Mouse (Mus musculus): ENCODE data around the gene Atp1a2.

The Atp1a2 gene

DNA sequence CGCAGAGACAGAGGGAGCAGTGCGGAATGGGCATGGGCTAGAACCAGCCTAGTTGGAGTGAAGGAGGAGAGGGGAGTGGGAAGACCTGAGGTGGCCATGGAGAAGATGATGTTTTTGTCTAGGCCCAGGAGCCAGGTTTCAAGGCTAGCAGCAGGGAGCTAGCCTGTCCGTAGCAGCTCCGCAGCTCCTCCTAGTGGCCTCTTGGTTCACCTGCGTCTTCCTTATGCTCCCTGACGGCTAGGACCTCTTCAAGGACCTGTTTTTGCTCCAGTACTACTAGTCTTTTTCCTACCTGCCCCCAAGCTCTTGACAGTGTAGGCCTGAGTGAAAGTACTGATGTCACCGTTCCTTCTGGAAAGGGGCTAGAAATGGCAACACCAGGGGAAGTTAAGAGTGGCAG is 26.9 kb upstream of the Atp1a2 start:
- peak; percentile 54 to 75 for DNase-seq (ENCODE audit: low spot score in 2 of 2)

DNA sequence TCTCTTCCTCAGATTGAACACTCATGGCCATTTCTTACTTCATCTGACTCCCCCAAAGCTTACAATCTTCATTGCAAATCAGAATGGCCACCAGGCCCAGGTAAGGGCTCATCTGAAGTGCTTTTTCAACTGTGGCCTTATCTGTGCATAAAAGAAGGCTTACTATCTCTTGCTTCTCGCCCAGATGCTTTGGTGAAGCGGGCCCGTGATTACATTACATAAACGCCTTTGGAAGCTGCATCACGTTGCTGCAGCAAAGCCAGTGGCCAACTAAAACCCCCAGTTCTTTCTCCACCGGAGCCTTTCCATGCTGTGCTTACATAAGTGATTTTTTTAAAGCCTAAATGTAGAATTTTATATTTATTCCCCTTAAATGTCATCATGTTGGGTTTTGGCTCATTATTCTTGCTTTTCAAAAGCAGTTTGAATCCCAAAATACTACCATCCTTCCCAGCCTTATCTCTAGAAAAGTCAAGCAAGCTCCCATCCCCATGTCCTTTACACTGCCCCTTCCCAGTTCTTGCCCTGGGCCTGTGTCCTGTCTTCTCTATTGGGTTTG is 26.0 kb upstream of the Atp1a2 start:
- DNase-seq (ENCODE audit: low spot score in 2 of 2) = no peak

DNA sequence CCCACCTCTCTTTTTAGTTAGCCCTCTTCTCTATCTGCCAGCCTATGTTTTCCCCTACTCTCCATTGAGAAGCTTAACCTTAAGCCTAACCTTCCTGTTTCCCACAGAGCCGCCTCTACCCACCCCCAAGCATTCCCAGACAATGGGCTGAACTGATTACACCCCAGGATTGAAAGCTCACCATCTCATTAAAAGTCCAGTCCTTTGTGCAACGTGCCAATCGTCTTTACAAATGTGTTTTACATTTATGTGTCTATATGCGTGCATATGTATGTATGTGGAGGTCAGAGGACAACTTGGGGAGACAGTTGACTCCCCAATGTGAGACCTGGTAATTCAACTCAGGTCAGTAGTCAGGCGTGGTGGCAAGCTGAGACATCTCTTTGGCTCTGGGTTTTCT is 25.4 kb upstream of the Atp1a2 start:
- no peak for DNase-seq (ENCODE audit: low spot score in 2 of 2)

DNA sequence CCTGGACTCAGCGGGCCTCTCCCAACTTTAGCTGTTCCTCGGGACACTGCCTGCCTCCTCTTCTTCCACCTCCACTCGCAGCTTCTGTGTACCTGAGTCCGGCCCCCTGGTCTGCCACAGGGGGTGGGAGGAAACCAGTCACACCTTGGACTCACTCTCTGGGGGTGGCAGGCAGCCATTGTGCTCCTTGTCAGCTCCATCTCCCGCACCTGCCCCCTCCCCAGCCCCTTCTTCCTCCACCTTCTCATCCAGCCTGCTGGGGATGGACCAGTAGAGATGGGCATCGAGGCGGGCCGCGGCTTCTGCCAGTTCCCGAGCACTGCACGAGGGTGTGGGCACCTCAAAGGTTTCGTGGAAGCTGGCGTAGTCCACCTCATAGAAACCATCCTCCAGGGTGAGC is 24.9 kb upstream of the Atp1a2 start:
- no peak for DNase-seq (ENCODE audit: low spot score in 2 of 2)

DNA sequence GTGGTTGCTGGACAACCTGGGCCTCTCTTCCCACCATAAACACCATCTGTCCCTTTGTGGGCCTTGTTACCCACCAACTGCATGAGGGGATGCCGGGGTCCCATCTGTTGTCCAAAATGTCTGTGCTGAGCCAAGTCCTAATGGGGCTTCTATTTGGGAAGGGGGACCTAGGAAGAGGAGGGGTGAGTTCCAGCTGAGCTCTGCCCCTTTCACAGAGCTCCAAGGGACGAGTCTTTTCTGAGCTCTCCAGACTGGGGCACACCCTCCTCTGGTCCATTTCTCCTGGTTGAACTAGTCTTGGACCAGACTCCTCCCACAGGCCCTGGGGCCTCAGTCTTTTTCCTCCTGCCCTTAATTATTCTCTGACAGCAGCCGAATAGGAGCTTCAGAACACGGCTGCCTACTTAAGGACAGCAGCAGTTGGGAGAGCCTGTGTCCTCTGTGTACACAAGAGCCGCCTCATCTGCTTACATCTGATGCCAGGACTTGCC is 22.1 kb upstream of the Atp1a2 start:
- no peak for DNase-seq (ENCODE audit: low spot score in 2 of 2)

DNA sequence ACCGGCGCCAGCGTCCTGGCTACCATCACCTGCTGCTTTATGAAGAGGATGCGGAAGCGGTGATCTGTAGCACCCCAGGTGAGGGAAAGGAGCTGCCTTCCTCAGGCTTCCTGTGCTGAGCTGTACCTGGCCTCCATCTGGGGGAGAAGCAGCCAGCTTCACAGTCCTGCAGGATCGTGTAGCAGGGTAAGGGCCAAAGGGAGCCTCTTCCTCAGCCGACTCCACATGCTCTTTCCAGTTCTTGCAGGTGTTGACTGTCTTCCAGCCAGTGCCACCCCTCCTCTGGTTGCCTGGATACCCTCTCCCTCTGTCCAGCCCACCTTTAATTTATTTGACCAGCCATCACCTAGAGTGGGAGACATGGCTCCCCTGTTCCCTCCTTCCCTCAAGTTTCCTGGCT is 21.5 kb upstream of the Atp1a2 start:
- no peak for DNase-seq (ENCODE audit: low spot score in 2 of 2)

DNA sequence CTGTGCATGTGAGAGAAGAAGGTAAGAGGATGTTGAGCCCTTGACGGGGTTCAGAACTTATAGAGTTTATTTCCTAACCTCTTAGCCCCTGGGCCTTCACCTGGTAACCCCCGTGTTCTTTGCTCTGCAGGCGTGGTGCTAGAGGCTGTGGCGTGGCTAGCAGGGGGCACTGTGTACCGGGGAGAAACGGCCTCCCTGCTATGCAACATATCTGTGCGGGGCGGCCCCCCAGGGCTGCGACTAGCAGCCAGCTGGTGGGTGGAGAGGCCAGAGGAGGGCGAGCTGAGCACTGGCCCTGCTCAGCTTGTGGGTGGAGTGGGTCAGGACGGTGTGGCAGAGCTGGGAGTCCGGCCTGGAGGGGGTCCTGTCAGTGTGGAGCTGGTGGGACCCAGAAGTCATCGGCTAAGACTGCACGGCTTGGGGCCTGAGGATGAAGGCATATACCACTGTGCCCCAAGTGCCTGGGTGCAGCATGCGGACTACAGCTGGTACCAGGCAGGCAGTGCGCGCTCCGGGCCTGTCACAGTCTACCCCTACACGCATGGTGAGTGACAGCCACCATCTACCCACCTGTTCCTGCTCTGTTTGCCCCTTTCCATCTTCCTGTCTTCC is 20.7 kb upstream of the Atp1a2 start:
- no peak for DNase-seq (ENCODE audit: low spot score in 2 of 2)

DNA sequence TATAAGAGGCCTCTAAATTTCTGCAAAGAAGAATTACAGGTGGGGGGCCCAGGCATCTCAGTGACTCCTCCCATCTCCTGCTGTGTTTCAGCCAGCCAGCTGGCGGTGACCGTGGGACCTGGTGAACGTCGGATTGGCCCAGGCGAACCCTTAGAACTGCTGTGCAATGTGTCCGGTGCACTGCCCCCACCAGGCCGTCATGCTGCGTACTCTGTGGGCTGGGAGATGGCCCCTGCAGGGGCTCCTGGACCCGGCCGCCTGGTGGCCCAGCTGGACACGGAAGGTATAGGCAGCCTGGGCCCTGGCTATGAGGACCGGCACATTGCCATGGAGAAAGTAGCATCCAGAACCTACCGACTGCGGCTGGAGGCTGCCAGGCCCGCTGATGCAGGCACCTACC is 20.1 kb upstream of the Atp1a2 start:
- no peak for DNase-seq (ENCODE audit: low spot score in 2 of 2)

DNA sequence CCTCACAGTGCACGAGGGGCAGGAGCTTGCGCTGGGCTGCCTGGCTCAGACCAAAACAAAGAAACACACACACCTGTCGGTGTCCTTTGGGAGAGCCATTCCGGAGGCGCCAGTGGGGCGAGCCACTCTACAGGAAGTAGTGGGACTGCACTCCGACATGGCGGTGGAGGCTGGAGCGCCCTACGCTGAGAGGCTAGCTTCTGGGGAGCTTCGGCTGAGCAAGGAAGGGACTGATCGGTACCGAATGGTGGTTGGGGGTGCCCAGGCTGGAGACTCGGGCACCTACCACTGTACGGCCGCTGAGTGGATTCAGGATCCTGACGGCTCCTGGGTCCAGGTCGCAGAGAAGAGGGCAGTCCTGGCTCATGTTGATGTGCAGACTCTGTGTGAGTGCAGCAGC is 19.6 kb upstream of the Atp1a2 start:
- no peak for DNase-seq (ENCODE audit: low spot score in 2 of 2)

DNA sequence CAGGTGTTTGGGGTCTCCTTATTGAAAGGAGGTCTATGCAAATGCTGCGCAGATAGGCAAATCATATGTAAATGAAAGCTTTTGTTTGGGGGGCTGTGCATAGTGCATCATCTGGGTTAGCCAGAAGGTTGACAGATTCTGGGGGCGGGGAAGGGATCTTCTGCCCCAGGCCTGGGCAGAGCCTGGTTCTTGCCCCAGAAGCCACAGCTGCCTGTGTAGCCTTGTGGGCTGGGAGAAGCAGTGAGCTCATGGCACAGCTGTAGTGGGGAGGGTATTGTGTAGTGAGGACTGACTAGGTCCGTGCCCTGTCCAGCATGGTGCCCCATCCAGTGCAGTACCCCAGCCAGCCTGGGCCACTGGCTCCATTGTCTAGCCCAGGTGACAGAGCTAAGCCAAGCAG is 17.0 kb upstream of the Atp1a2 start:
- DNase-seq (ENCODE audit: low spot score in 2 of 2) = no peak

DNA sequence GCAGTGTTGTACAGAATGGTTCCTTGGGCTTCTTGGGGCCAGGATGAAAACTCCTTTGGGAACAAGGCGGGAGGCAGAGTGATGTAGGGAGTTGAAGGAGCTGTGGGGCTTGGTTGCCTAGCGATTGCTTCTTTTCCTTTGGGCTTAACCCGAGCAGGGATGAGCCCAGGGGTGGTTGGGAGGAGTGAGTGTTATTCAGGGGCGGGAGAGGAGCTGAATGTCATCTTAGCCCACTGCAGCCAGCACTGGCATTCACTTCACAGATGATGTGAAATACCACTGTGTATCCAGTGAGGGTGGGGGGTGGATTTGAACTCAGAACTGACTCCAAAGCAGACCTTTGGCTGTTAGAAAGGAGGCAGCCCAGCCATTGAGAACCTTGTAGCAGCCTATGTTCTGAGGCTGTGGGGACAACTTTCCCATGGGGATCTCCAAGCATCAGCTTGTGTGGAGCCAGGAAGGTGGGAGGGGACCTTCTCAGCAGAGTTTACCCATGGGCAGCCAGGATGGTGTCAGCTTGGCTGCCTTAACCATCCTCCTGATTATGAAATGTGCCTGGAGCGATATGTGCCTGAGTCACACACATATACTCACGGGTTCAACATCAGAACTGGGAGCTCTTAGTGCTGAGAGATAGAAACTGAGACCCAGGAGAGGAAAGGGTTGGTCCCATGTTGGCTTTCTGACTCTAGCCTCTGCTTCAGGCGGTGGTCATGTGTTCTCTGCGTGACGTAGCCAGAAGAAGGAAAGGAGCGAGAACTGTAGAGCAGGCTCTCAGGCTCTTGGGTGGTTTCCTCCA is 15.9 kb upstream of the Atp1a2 start:
- DNase-seq (ENCODE audit: low spot score in 2 of 2) = no peak

DNA sequence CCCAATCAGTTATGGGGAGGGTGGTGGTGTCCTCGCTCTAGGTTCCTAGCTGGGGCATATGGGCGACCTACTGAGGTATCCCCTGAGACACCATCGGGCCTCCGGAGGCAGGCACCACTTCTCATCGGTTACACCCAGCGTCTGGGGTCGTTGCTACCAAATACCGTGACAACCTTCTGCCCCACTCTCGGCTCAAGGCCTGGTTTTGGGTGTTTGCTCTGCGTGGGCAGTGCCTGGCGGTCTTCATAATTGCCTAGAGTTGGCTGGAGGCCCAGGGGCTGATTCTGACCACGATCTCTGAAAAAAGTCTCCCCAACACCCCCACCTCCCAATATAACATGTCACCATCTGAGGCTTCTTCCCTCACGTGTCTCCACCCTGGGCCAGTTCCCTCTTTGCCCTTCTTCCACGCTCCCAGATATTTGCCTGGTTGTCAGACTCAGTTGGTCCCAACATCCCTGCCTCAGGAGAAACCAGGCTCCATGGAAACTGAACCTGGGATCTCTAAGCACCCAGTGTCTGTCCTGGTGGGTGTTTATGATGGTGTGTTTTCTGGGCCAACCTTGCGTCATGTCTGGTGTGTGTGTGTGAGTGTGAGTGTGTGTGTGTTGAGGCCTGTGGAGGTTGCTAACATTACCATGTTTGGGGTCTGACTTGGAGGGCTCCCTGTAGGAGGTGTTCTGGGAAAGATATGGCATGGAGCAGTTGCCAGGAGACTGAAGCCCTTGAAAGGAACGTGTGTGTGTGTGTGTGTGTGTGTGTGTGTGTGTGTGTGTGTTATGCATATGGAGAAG is 15.1 kb upstream of the Atp1a2 start:
- no peak for DNase-seq (ENCODE audit: low spot score in 2 of 2)

DNA sequence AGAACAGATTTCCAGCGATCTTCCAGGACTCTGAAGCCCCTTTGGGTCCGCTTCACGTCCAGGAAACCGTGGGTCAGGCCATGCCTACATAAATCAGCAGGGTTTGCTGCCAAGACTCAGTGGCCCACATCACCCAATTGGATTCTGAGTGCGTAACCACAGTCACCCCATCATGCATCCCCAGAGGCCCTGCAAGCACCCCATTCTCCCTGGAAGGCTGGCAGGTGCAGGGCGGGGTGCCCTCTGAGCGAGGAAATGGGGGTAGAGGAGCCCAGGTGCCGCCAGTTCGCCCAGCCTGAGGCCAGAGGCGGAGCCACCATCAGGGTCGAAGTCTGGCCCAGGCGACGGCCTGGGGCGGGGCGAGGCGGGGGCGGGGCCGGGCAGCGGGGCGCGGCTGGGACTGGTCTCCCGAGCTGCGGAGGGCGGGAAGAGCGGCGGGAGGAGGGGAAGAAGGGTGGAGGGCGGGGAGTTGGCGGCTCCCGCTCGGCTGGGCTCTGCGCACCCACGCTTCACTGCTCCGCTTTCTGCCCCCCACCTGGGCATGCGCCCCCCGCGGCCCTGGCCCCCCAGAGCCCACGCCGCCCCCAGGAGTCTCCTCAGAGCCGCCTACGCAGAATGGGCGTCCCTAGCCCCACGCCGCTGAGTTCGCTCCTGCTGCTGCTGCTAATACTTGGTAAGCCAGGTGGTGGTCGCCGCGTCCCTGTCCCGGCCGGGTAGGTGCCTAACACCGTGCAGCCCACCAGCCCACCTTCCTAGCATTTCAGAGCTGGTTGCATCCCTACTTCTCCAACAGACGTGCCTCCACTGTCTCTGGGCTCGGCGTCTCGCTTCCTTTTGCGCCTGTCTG is 14.3 kb upstream of the Atp1a2 start:
- DNase-seq (ENCODE audit: low spot score in 2 of 2) = peak; percentile 87

DNA sequence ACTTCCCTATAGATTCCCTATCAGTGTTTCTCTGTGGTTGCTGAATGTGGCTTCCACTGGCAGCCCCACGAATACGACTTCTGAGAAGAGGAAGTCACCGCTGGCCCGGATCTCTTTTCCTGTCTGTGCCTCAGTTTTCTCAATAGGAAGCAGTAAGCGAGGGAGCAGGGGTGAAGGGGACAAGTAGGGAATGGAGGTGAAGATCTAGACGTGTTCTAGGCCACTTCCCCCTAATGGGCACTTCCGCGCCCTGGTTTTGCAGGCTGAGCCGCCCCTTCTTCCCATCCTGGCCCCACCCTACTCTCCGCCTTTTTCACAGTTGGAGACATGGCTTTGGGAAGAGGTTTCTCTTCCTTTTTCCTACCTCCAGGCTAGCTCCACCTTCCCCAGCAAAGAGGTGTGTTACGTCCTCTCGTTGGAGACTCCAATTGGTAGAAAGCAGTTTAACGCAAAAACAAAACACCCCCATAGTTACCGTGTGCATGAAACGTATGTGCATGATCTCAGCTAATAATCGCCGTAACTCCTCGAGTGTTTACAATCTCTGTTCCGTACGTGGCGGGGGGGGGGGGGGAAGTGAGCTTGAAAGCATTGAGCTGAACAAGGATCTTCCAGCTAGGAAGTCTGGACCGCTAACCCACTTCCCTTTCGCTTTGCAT is 13.5 kb upstream of the Atp1a2 start:
- peak in 1 of 2 experiments; percentile 53 for DNase-seq (ENCODE audit: low spot score in 2 of 2)

DNA sequence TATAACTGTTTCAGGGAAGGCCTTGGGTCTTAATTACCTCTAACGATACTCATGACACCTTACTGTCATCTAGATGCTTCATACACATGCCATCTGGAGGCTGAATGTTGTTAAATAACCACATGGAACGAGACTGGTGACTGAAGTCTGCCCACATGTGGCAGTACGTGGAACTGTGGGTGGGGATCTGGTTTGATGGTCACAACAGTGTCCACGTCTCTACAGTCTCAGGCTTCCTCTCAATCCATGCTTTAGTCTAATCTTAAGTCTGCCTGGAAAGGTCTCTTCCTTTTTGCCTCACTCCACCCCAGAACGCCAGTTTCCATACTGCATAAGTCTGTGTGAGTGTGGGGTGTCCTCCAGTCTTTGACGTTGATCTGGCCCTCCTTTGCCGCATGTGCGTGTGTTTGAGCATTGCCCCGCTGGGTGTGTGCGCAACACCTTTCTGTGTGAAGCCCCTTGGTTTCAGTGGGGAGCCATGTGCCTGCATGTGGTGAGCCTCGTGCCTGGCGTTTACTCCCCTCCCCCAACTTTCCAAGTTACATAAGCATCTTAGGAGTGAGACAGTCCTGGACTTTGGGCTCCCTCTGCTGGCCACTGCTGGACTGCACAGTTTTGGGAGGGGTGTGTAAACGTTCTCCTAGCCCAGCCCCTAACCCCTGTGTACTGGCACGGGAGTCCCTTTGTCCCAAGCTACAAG is 12.0 kb upstream of the Atp1a2 start:
- DNase-seq (ENCODE audit: low spot score in 2 of 2) = peak; percentile 86 to 93

DNA sequence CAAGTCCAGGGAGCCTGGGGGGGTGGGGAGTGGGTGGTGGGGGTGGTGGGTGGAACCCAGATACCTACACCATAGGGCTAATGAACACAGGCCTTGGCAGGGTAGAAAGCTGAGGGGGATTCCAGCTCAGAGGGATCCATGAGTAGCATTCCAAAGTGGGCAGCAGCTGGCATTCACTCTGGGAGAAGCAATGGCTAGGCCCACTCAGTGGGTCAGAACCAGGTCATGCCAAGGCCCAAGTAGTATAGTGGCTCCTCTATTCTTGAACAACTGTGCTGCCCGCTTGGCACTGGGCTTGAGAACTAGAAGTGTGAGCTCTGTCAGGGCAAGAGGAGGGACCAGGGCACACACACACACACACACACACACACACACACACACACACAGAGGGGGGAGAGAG is 10.5 kb upstream of the Atp1a2 start:
- no peak for DNase-seq (ENCODE audit: low spot score in 2 of 2)

DNA sequence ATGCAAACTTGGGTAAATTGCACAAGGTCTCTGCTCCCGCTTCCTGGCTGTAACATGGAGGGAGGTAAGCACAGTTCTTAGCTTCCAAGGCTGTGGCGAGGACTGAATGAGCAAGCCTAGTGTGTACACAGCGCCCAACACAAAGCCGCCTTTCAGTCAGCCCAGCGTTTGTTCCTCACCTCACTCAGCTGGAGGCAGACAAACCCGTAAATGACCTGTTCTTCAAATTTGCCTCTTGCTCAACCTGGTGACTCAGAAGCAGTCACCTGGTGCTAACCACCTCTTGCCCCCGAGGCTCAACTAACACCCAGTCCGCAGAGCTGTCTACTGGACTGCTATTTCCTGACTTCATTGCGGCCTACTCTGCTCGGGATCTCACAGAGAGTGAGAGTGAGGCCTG is 10.1 kb upstream of the Atp1a2 start:
- no peak for DNase-seq (ENCODE audit: low spot score in 2 of 2)

DNA sequence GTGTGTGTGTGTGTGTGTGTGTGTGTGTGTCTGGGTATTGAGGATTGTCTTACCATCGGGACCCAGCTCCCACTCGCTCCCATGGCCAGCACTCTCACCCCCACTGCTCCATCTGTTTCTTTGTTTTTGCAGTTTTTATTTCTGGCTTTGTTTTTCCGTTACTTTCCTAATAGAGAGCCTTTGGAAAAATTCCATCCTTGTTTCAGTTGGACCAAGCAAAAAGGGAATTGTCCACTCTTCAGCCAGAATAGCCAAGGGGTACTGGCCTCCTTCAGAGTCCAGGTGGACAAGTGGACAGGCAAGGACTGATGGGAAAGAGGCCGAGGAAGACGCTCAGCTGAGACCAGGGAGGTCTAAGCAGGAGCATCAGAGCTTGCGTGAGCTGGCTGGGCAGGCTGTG is 9.0 kb upstream of the Atp1a2 start:
- no peak for DNase-seq (ENCODE audit: low spot score in 2 of 2)

DNA sequence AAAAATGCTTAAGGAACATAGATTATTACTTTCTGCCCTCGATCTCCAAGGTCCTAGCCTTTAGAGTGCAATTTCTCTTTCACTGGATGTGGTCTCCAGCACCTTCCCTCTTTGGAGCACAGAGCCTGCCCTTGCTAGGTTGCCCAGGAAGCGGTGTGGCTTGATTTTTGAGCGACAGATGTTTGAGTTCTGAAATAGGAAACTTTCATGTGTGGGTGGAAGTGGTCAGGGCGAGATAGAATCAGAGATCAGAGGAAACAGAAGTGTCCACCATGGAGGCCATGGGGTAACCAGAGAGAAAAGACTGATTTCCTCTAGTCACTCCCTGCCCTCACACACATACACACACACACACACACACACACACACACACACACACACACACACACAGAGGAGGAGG is 8.3 kb upstream of the Atp1a2 start:
- no peak for DNase-seq (ENCODE audit: low spot score in 2 of 2)

DNA sequence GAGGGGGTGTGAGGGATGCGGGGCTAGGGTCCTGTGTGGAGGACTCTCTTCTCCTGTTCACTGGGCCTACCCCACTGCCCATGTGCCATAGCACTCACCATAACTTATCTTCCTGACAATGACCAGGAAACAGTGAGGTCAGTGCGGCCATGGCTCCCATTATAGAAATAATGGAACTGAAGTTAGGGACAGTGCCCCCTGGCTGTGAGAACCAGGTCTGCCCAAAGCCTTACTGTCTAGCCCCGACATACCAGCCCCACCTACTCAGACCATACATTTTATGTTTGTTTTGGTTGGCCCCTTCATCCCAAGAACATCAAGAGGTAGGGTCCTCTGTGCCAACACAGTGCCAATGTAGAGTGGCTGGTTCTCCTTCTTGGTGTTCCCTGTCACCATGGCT is 7.8 kb upstream of the Atp1a2 start:
- DNase-seq (ENCODE audit: low spot score in 2 of 2) = no peak

Data from urinary bladder, postnatal 4 days (tissue).